Mouse (Mus musculus) left cerebral cortex, postnatal 14 days (tissue): Measurements from ENCODE around the gene Aurkaip1. TPM values are rescaled to one million over a fixed set of nuclear protein-coding genes. Genes with fewer than 3 reads are reported as not detected.
A peak's percentile ranks its signal among the peaks of the same experiment; 100 is the strongest.

Experiments used
- DNase-seq, 2 experiments: peaks; one replicate each; pipeline ENCODE4 v3.0.0; 2021 to 2022; ENCODE audit warnings: low spot score in 2 of 2, mixed read lengths in 1 of 2
- intact Hi-C: fragments of 180-260 bp; cut with DNase I; formaldehyde crosslinking; loops from one replicate; pipeline ENCODE4 v1.15.1; 2025
- total RNA-seq, 2 experiments: library from RNA; stranded (reverse); gene quantifications; 2 replicates each; pipeline ENCODE4 v1.2.3; 2021

The Aurkaip1 gene
- total RNA-seq, 2 experiments from 2014 or later: 83.3 to 84.1 TPM

DNA sequence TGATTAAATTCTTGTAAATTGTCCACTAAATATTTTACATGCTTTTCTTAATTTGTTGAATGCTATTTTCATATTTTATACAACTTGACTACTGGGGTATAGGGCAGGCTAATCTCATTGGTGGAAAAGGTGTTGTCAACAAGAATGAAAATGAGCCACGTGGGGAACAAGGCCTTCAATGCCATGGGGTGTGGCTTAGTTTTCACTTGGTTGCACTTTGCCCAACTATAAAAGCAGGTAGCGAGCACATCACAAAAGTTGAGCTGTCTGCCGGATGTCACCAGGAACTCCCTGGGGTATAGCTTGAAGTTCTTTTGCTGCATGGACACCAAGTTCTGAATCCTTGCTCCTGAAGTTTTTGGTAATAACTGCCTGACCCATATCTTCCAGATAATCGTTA is 13.5 kb upstream of the Aurkaip1 start:
- no peak for DNase-seq
- intact Hi-C loops: no loop called here

DNA sequence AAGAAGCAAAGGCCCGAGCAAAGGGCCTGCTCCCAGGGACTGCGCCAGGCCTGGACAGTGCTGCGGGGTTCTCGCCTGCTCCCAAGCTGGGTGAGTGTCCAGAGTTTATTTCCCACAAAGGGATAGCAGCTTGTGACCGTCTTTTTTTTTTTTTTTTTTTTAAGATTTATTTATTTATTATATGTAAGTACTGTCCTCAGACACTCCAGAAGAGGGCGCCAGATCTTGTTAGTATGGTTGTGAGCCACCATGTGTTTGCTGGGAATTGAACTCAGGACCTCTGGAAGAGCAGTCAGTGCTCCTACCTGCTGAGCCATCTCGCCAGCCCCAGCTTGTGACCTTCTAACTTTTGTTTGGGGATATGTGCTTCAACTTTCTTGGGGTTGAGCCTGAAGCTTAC is 10.0 kb upstream of the Aurkaip1 start:
- intact Hi-C loops: no loop called here

DNA sequence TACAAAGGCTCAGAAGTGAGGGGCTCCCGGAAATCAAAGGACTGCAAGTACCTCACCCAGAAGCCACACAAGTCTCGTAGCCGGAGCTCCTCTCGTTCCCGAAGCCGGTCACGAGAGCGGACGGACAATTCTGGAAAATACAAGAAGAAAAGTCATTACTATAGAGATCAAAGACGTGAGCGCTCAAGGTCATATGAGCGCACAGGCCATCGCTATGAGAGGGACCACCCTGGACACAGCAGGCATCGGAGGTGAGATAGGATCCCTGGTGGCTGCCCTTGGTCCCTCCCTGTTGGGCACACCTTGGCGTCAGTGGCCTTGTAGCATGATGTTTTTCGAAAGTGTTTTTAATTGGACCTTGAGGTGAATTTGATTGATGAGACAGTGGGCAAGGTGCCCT is 7.6 kb upstream of the Aurkaip1 start:
- intact Hi-C loops: no loop called here

More for the DNA sequence above, 10.0 kb upstream of the Aurkaip1 start:
- DNase-seq: no peak

DNA sequence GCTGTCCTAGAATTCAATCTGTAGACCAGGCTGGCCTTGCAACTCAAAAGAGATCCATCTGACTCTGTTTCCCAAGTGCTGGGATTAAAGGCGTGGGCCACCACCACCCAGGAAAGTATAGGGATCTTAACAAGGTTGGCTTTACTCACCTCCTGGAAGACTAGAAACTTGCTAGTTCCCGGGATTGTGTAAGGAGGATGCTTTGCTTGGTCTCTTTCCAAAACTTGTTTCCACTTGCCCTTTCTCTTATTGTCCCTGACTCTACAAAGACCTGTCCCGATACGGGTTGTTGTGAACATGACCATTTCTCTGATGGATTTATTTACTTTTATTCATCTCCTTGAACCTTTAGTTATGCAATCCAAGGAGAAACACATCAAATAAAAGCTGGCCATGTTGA is 1.2 kb upstream of the Aurkaip1 start:
- DNase-seq: no peak
- intact Hi-C loops: no loop called here

More for the DNA sequence above, 7.6 kb upstream of the Aurkaip1 start:
- DNase-seq: no peak

DNA sequence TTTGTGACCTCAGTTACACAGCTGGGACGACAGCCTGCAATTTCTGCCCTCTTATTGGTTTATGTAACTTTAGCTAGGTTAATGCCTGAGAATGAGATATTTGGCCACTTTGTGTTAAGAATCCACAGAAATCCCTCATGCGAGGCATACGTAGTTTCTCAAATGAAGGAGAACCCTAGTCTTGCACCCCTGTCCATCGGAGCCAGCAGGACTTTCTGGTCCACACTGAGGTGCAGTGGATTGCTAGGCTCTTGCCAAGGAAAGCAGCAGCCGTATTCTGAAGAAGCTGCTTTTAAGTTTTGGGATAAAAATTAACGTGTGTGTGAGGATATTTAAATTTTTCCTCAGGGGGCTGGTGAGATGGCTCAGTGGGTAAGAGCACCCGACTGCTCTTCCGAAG is 476 bp upstream of the Aurkaip1 start:
- intact Hi-C loops: no loop called here
- no peak for DNase-seq

DNA sequence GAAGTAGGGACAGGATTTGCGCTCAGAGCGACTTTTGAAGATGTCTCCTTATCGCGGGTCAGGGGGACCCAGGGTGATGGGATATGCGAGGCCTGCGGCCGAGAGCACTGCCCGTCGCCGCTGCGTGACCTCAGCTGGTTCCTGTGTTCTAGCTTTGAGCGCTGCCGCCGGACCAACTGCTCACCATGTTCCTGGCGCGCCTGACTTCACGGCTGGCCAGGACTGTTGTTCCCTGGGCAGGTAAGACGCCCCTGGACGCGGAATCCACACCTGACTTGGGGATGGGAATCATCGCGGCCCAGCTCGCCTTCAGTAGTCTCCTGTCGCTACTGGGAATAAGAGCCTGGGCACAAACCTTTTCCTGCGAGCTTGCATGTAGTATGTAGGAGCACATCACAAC is 759 bp downstream of the Aurkaip1 start:
- intact Hi-C loops: no loop called here
- DNase-seq: no peak

GRCm38 (mm10) chr4:155832321-155832720 is 1.2 kb downstream of the Aurkaip1 start:
- no peak for DNase-seq
- intact Hi-C loops: no loop called here

- DNase-seq: no peak
- intact Hi-C loops: no loop called here
Observed at GRCm38 (mm10) chr4:155833234-155833633, 2.2 kb downstream of the Aurkaip1 start.

DNA sequence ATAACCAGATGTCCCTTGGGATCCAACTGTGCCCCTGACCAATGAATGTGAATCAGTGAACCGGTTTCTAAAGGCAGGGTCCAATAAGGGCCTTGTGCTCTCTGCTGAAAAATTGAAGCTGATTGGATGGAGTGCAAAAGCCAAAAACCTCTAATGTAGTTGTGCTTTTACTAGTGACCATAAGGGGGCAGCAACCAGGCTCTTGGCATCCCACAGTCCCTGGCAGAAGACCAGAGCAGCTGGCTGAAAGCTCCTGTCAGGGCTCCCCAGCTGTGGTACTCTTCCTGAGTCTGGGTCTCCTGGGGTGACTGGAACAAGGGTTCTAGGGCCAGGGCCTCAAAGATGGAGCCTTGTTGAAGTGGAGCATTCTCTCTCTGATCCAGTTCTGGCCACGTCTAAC is 2.8 kb downstream of the Aurkaip1 start:
- peak; percentile 77 to 94 for DNase-seq
- intact Hi-C loops: no loop called here

GRCm38 (mm10) chr4:155837404-155838010 is 6.4 kb downstream of the Aurkaip1 start:
- intact Hi-C loops: no loop called here
- DNase-seq: no peak

- intact Hi-C loops: no loop called here
- DNase-seq: no peak
Observed at GRCm38 (mm10) chr4:155838187-155839153, 7.4 kb downstream of the Aurkaip1 start.

- intact Hi-C loops: no loop called here
- peak in 1 of 2 experiments; percentile 41 for DNase-seq
Observed at GRCm38 (mm10) chr4:155839483-155839910, 8.4 kb downstream of the Aurkaip1 start, which contains the start of gene Mxra8. Mxra8 (plus strand) TSS chr4:155839680.

- DNase-seq: peak in 1 of 2 experiments; percentile 59
- intact Hi-C loops: no loop called here
Observed at GRCm38 (mm10) chr4:155840076-155841002, 9.3 kb downstream of the Aurkaip1 start.

- intact Hi-C loops: no loop called here
Observed at GRCm38 (mm10) chr4:155841003-155841454, 10.0 kb downstream of the Aurkaip1 start.

GRCm38 (mm10) chr4:155841651-155842270 is 10.7 kb downstream of the Aurkaip1 start:
- no peak for DNase-seq
- intact Hi-C loops: no loop called here

More at GRCm38 (mm10) chr4:155841003-155841454, 10.0 kb downstream of the Aurkaip1 start:
- peak in 1 of 2 experiments; percentile 62 for DNase-seq

DNA sequence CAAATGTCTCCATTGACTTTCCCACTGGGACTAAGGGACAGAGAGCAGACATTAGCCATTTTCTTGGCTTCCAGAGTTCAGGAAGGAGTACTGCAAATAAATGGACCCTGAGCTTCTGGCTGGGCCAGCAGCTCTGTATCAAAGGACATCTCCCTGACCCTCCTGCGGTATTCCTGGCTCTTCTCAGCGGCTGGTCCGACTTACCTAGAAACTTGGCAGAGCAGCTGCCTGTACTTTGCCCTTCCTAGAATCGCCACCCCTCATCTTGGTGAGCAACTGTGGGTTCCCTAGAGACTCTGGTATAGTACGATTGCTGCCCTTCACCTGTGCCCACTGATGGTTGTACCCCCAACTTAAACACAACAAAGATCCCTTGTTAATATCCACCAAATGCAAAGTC is 12.2 kb downstream of the Aurkaip1 start:
- DNase-seq: no peak
- intact Hi-C loops: no loop called here

GRCm38 (mm10) chr4:155846871-155847578 is 16.0 kb downstream of the Aurkaip1 start, which contains the start of gene Dvl1:
Dvl1 (plus strand) TSS chr4:155847402.
- intact Hi-C loops: no loop called here
- peak; percentile 90 to 96 for DNase-seq
